Mouse (Mus musculus): ENCODE results near the gene Stk4.

The Stk4 gene

DNA sequence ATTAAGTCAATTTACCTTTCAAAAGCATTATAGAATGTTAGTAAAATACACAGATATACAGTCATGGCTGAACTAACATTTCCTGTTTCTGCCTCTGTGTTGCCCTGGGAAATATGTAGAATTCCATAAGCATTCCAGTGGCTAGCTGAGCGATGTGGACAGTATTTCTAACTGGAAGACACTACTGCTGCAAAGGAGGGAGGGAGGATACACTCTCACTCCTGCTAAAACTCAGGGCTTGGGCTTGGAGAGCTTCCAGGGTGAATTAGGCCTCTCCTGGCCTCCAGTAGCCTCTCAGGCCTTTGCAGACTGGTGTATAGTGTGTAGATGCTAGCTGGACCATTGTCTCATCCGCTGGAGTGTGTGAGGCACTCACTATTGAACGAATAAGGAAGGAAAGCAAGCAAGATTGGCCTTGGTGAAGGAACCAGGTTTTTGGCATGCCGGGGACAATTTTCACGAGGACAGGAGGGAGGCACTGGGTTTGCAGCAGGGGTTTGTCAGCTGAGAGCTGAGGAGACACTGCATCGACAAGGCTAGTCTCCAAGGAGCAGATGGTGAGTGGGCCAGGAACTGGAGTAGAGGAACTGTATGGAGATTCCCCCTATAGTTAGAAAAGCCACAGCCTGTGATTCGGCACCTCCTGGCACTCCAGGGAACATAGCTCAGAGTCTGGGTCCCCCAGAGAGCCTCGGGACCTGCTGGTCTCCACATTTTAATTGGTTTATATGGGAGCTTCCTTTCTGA, 104.7 kb downstream of the Stk4 start:
- DNase-seq (ENCODE audit: low read depth, low spot score), result no peak

DNA sequence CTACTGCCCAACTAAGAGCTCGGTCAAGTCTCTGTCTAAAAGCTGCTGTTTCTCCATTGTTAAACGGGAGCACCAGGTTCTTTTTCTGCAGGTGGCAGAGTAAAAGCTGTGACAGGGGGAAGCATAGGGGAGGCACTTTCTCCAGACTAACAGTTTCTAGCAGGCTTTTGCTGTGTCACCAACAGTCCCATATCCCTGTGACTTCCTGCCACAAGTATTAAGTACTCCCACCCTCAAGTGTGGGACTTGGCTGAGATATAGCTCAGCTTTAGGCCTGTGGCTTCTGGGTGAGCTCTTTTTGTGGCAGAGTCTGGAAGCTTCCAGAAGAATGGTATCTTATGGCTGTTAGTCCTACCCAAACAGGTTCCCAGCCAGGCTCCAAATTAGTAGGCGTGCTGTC, 105.7 kb downstream of the Stk4 start:
- DNase-seq (ENCODE audit: low read depth, low spot score), result no peak

DNA sequence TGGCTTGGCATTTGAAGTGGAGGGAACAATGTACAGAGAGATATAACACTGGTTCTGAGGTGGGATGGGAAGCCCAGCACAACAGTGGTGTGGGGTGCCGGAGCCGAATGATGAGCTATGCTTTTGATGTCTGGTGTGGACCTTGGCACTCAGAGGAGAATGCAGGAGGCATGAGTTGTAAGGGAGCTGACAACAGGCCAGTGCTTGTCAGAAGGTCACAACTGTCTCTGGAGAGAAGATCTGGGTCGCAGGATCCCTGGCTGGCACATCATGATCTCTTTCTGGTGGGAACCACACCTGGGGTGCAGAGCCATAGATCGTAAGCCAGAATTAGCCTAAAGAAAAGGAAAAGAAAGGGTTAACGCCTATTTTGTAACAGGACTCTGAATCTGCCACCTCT, 107.7 kb downstream of the Stk4 start:
- DNase-seq (ENCODE audit: low read depth, low spot score), result no peak

DNA sequence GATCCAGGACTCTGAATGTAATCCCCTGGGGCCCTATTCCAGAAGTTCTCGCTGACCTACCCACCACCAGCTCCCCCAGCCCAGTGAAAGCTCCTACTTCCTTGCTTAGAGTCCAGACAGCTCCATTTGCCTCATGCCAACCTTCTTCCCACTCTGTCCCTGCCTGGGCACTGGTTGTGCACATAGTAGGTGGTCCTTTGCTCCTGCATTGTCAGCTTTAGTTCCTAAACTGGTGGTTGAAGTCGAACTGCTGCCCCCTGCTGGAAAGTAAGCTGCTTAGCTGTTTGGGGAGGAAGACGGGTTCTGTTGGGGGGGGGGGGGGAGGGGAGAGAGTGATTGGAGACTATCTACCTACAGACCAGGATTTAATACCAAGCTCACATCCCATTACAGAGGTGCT, 110.0 kb downstream of the Stk4 start:
- DNase-seq (ENCODE audit: low read depth, low spot score), result no peak

DNA sequence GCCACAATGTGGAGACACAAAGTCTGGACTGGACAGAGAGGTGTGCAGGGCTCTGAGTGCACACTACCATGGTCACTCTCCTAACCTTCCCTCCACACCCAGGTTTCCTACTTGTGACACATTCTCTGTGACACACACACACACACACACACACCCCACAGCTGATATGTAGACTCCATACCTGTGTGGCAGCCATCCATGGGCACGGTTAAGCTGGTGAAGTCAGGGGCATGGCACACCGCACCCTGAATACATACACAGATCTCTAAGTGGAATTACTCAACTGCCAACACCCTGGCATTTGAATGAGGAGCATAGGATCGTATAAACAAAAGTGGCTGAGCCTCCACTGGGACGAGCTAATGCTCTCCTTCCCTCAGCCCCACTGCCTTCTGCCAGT, 110.6 kb downstream of the Stk4 start:
- no peak for DNase-seq (ENCODE audit: low read depth, low spot score)

DNA sequence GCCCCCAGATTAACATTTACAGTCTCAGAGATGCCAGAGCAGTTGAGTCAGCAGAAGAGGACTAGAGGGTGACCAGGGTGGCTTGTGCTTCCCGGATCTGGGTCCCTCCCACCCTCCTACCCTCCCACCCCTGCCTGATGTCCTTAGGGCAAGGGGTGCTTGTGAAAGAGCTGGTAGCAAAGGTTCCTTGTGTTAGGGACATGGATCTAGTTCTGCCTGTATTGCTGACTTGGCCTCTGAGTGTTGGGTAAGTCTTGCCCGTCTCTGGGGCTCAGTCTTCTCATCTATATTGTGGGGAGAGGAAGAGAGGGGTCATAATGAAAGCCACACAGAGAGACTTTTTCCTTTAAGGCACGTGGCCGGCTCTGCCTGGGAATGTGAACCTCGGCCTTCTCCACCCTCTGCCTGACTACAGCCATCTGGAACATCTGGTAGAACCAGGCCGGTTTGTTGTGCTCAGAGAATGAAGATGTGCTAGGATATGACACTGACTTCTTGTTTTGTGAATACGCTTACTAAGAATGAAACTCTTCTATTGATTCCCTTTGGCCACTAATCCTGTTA, 112.7 kb downstream of the Stk4 start, which contains the start of gene Wfdc5:
Wfdc5 (minus strand) TSS at position 51 of the 564 bp plus-strand sequence.
- no peak for DNase-seq (ENCODE audit: low read depth, low spot score)

DNA sequence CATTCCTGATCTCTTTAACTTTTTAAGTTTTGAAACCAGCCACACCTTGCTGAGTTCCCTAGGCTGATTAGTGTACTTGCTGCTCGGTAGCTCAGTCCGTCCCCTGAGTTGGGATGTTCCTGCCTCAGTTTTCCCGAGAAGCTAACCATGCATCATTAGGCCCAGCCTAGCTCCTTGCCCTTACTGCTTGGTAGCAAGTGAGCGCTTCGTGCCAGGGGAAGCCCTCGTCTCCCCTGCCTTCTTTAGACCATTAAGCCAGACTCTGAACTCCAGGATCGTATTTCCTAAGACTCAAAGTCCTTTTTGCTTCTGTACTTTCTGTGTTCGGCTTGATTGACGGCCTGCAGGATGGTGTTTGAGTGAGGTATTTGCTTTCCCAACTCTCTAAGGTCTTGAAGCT, 113.2 kb downstream of the Stk4 start:
- DNase-seq (ENCODE audit: low read depth, low spot score), result no peak

DNA sequence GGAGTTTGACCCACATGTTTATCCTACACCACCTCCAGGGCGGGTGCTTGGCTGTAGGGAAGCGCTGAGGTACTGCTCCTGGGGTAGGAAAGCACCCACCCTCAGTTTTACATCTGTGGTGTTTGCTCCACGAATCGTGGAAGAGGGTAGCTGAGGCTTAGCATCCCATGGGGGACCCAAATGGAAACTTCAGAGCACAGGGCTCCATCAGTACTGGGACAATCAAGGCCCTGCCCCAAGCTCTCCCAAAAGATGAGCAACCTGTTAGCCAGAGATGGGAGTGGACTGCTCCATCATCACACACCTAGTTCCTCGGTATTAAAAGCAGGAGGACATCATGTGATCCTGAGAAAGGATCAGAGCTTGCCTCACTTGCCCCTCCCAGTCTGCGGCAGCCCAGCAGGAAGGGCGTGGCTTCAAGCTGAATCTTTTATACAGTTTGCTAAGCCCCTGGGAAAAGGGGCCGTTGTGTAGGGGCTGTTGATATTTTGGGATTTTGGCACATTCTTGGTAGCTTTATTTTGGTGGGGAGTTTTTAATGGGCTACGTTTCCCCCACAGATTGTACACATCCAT, 114.1 kb downstream of the Stk4 start:
- DNase-seq (ENCODE audit: low read depth, low spot score), result no peak

DNA sequence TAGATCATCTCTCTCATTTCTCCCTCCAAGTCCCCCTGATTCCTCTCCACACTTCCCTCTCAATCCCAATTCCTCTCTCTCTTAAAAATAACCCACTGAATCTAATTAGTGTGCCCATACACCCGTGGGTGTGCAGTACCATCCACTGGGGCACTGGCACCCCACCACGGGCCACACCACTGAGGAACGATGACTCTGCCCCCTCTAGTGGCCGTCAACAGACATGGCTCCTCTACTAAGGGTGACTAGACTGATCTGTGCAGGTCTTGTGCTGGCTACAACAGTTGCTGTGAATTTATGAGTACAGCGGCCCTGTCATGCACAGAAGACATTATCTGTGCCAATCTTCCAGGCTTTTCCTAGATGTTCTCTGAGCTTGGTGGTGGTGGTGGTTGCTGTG, 118.6 kb downstream of the Stk4 start:
- DNase-seq (ENCODE audit: low read depth, low spot score), result no peak

DNA sequence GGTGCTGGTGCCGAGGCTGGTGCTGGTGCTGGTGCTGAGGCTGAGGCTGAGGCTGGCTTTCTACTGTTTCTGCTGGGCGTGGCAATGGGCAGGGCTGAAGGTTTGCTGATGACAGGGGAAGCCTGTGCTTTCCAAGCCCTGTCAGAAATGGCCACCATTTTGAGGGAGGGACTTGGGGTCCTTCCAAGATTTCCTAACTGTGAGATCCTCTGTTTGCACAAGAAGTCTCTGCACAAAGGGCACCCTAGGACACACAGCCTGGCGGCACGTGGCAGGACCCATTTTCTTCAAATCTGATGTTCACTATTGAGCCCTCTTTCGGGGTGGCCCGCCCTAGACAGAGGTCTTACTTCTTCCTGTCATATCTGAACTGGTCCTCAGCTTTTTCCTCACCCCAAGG, 120.5 kb downstream of the Stk4 start, which contains the start of gene Wfdc12:
Wfdc12 (minus strand) TSS at position 33 of the 400 bp plus-strand sequence.
- no peak for DNase-seq (ENCODE audit: low read depth, low spot score)

DNA sequence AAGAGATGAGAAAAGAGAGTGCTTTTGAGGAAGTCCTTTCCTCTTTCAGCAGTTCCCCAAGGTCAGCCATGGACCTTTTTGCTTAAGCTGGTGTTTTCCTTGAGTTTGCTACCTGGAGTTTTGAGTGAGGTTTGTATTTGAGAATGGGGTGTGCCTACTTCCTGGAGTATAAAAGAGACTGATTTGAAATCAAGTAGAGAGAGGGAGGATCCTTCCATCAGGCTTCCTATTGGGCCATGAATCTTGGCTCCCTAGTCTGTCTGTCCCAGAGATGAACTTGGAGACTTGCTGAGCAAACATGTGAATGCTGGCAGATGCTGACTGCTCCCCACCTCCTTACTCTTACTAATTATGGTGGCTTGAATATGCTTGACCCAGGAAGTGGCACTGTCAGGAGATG, 122.2 kb downstream of the Stk4 start:
- no peak for DNase-seq (ENCODE audit: low read depth, low spot score)

DNA sequence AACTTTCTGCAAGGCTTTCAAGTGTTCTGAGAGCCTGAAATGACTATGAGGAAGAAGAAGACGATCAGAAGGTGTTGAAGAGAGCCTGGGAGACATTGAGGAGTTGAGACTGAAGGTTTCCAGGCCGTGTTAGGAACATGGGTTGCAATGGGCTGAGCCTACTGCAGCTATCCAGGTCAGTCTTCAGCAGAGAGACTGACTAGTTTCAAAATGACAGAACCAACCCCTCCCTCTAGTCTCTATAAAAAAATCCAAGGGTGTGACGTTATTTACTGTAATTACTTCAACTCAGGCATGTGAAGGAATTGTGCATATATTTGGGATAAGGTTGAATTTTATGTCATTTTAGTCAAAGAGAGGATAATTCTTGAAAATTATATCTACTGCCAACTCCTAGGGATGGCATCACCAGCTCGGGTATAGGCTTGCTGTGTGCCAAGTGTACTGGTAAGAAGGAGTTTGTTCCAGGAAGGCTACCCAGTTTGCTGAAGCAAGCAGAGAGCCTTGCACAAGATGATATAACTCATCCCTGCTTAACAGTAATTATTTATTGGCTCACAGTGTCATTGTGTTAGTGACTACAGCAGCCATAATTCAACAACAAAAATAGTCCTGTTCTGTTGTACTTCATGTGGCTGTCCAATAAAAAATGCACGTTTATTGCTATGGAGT, 125.0 kb downstream of the Stk4 start:
- DNase-seq (ENCODE audit: low read depth, low spot score), result no peak

DNA sequence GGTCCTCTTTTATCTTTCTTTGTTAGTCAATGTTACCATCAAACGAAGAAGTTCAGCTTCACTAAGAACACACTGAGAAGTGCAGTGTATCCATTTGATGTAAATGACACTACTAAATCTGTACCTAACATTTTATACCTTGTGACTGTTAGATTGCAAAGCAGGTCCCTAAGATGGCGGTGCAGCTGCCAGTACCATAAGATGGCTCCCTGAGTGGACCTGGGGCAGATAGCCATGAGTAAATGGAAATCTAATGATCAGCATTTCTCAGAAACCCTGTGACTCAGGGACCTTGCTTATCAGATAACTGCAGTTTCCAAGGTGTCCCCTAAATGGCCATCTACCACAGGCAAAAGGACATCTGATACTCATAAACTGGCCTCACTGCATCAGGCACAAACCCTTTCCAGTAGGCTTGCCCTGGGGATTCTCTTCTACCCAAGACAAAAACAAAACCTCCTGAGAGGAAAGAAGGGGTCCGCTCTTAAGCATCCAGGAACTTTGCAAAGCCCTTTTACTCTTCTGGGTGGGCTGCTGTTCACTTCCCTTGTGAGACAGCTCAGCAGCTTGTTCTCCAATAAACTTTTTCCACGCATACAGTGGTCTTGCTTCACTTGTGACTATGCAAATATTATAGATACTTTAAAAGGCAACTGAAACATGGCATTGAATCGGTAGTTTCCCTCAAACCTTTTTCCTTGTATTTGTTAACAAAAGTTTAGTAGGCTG, 126.0 kb downstream of the Stk4 start:
- no peak for DNase-seq (ENCODE audit: low read depth, low spot score)

DNA sequence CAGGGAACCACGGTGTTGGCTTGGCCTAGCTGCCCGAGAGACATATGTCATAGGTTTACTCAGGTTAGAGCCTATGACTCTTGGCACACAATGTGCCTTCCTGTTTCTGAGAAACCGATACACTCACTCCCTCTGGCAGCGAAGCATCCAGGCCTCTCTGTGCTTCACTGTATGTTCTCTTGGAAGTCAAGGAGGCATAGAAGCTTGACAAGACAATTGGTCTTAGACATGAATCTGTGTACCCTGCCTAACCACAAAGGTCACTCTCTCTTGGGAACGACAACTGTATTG, 126.5 kb downstream of the Stk4 start:
- DNase-seq (ENCODE audit: low read depth, low spot score), result no peak

DNA sequence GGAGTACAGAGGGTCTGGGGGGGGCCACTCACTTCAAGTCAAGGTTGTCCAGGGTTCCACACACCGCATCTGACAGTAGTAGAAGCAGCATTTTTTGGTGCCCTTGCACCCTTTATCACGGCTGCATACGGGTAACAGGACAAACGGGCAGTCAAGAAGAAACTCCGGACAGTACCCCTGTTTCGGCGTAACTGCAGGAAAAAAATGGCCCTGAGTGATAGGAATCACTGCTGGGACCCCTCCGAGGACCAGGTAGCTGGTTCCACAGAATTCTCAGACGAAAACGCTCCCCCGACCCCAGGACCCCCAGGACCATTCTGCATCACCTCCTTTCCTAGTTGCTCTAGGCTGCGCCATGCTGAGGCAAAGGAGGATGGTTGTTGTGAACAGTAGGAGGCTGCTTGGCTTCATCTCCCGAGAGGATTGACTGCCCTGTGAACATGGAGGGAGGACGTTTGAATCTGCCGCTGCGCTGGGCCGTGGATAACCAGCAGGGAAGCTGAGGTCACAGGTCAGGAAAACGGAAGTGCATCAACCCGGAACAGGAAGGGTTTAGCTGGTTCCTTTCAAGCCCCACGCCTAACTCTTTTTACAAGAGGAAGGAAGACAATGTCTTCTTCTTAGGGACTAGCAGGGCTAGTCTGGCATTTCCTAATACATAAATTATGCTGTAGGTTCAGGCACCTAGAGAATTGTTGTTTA, 129.7 kb downstream of the Stk4 start, which contains the start of gene Wfdc15a:
Wfdc15a (minus strand) TSS at position 505 of the 702 bp plus-strand sequence.
- no peak for DNase-seq (ENCODE audit: low read depth, low spot score)
